Mouse (Mus musculus) embryonic facial prominence, embryonic 13.5 days (tissue): ENCODE measurements at regions not wholly inside any gene's neighbourhood (a gene's known extent, or its start where the extent isn't known, plus 50 kb on each side); places are given as distances from the start of the nearest gene placed in this dataset.

ENCODE experiments used
- ATAC-seq: fragments of 200-750 bp; cut with Nextera tagmentation; 2 replicates; pipeline ENCODE4 v1.8.0; 2017; ENCODE audit warnings: low read depth; ENCODE audit not compliant: insufficient number of reproducible peaks, insufficient read depth, low FRiP score, low TSS enrichment
- H3K27ac ChIP-seq: fragments of 300-500 bp; sonication (generic); 2 replicates; pipeline ENCODE4 v1.5.1; 2015; ENCODE audit warnings: moderate library complexity, mild to moderate bottlenecking, inconsistent platforms
- H3K27me3 ChIP-seq: fragments of 300-500 bp; sonication (generic); 2 replicates; pipeline ENCODE4 v1.6.1; 2015; ENCODE audit warnings: mild to moderate bottlenecking, inconsistent platforms
- H3K36me3 ChIP-seq: fragments of 300-500 bp; sonication (generic); 2 replicates; pipeline ENCODE4 v1.6.1; 2015; ENCODE audit warnings: mild to moderate bottlenecking, inconsistent platforms
- H3K4me1 ChIP-seq: fragments of 300-500 bp; sonication (generic); 2 replicates; pipeline ENCODE4 v1.6.1; 2015; ENCODE audit warnings: inconsistent platforms
- H3K4me2 ChIP-seq: fragments of 300-500 bp; sonication (generic); 2 replicates; pipeline ENCODE4 v1.6.1; 2015; ENCODE audit warnings: moderate library complexity, mild to moderate bottlenecking, inconsistent platforms
- H3K4me3 ChIP-seq: fragments of 300-500 bp; sonication (generic); 2 replicates; pipeline ENCODE4 v1.5.1; 2015; ENCODE audit warnings: mild to moderate bottlenecking, inconsistent platforms
- H3K9ac ChIP-seq: fragments of 300-500 bp; sonication (generic); 2 replicates; pipeline ENCODE4 v1.6.1; 2015; ENCODE audit warnings: mild to moderate bottlenecking, inconsistent platforms
- H3K9me3 ChIP-seq: fragments of 300-500 bp; sonication (generic); 2 replicates; pipeline ENCODE4 v1.6.1; 2016; ENCODE audit warnings: inconsistent platforms
- WGBS: fragments of 180-500 bp; shearing (Covaris S2); methylation state at CpG from one replicate; pipeline ENCODE4 v1.1.7; 2015; ENCODE audit warnings: mixed read lengths; 5-methylcytosine and 5-hydroxymethylcytosine counted together

DNA sequence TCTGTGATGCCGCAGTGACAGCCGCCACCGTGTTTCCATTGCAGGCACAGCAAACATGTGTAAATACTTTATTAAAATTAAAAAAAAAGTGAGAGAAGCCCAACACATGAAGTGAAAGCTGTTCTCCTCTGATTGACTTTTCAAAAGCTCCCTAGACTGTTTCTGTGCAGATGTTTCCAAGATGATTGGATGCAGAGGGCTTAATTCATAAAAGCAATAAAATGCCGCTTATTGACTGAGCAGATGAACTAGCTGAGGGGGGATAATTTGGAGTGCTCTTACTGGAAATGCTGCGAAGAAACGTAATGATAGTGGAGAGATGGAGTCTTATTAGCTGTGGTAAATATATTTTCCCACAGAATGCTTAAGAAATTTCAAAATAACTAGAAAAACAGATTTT, 170.4 kb downstream of the Rnf144a start:
- Histone ChIP-seq H3K9me3 (no peaks in the 10 kb centered on the region), H3K4me1 (no peaks in the 10 kb centered on the region), H3K36me3 (no peaks in the 10 kb centered on the region), H3K9ac (no peak overlapping the region), H3K27me3 (no peaks in the 10 kb centered on the region), H3K4me3 (no peak overlapping the region), H3K4me2 (no peak overlapping the region), H3K27ac (no peak overlapping the region)
- ATAC-seq: no peak
- WGBS: 79% methylated on average over 6 of the region's 6 CpGs

DNA sequence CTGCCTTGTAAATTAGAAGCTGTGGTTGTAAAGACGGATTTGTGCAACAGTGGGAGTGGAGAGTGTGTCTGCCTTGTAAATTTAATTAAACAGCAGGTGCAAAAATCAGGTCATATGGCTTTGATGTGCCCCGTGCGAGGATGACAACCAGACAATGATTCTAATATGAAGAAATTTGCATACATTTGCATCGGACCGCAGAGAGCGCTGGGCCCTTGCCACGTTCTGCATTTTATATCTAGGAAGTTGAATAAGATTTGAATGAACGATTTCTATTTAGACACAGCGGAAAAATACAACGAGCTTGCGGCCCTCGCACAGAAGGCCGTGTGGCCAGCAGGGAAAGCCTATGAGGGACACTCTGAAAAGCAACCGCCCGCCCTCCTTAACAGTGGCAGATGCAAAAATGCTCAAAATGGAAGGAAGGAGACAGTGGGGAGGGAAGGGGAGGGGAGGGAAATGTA, 187.5 kb downstream of the Rnf144a start:
- Histone ChIP-seq H3K9me3 (no peaks in the 10 kb centered on the region), H3K27me3 (no peaks in the 10 kb centered on the region), H3K4me2 (no peak overlapping the region), H3K4me3 (no peak overlapping the region), H3K9ac (no peak overlapping the region), H3K4me1 (no peaks in the 10 kb centered on the region), H3K36me3 (no peaks in the 10 kb centered on the region), H3K27ac (no peak overlapping the region)
- no peak for ATAC-seq
- WGBS: 89% methylated on average over 15 of the region's 15 CpGs

GRCm38 (mm10) chr12:26226363-26226762, 188.7 kb downstream of the Rnf144a start:
- no peak for ATAC-seq
- H3K27me3 ChIP-seq: no peaks in the 10 kb centered on the region
- WGBS: 2% methylated on average over 2 of the region's 2 CpGs
- H3K27ac ChIP-seq: no peak overlapping the region
- H3K9ac ChIP-seq: no peak overlapping the region
- H3K4me2 ChIP-seq: no peak overlapping the region
- H3K4me3 ChIP-seq: no peak overlapping the region
- no peaks in the 10 kb centered on the region for H3K9me3 ChIP-seq
- H3K4me1 ChIP-seq: no peaks in the 10 kb centered on the region
- H3K36me3 ChIP-seq: no peaks in the 10 kb centered on the region

- ATAC-seq: no peak
- H3K9me3 ChIP-seq: no peaks in the 10 kb centered on the region
- no peak overlapping the region for H3K4me2 ChIP-seq
- H3K4me1 ChIP-seq: peaks cover 3% of the 10 kb centered on the region; the same call in 1 of the 2 replicates
- no peak overlapping the region for H3K9ac ChIP-seq
- H3K4me3 ChIP-seq: no peak overlapping the region
- H3K27ac ChIP-seq: no peak overlapping the region
- H3K27me3 ChIP-seq: no peaks in the 10 kb centered on the region
- H3K36me3 ChIP-seq: no peaks in the 10 kb centered on the region
- WGBS: 74% methylated on average over 1 of the region's 1 CpGs
Measured at GRCm38 (mm10) chr12:26212447-26212846, 202.6 kb downstream of the Rnf144a start.

GRCm38 (mm10) chr12:26211423-26211822, 203.6 kb downstream of the Rnf144a start:
- Histone ChIP-seq H3K27ac (no peak overlapping the region), H3K4me3 (no peak overlapping the region), H3K9ac (no peak overlapping the region), H3K4me1 (peaks cover 3% of the 10 kb centered on the region; the same call in 1 of the 2 replicates), H3K4me2 (no peak overlapping the region), H3K36me3 (no peaks in the 10 kb centered on the region), H3K9me3 (no peaks in the 10 kb centered on the region), H3K27me3 (no peaks in the 10 kb centered on the region)
- no peak for ATAC-seq
- WGBS: 54% methylated on average over 10 of the region's 10 CpGs

- Histone ChIP-seq H3K4me3 (no peak overlapping the region), H3K4me1 (no peaks in the 10 kb centered on the region), H3K9ac (no peak overlapping the region), H3K36me3 (no peaks in the 10 kb centered on the region), H3K4me2 (no peak overlapping the region), H3K27ac (no peak overlapping the region), H3K9me3 (no peaks in the 10 kb centered on the region), H3K27me3 (no peaks in the 10 kb centered on the region)
- no peak for ATAC-seq
- 90% methylated on average over 4 of the region's 4 CpGs for WGBS
Measured at GRCm38 (mm10) chr12:26206751-26207150, 208.3 kb downstream of the Rnf144a start.

DNA sequence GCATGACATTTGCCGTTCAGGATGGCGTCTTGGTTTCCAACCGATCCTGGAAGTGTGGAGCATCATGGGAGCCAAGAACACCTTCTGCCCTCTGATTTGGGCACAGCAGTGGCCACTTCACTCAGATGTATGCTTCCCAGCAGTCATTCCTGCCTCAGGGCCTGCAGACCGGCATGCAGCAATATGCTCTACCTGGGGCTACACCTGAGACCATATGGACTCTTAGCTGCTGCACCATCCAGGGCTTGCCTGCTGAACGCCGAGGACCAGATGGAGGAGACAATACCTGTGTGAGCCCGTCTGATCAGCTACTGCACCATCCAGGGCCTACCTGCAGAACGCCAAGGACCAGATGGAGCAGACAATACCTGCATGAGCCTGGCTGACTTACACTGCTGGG, 209.0 kb downstream of the Rnf144a start:
- H3K4me2 ChIP-seq: no peak overlapping the region
- ATAC-seq: no peak
- no peaks in the 10 kb centered on the region for H3K27me3 ChIP-seq
- 94% methylated on average over 8 of the region's 8 CpGs for WGBS
- H3K9ac ChIP-seq: no peak overlapping the region
- H3K4me3 ChIP-seq: no peak overlapping the region
- no peaks in the 10 kb centered on the region for H3K4me1 ChIP-seq
- no peaks in the 10 kb centered on the region for H3K9me3 ChIP-seq
- no peaks in the 10 kb centered on the region for H3K36me3 ChIP-seq
- H3K27ac ChIP-seq: no peak overlapping the region

GRCm38 (mm10) chr12:26191982-26192576, 223.0 kb downstream of the Rnf144a start:
- Histone ChIP-seq H3K9ac (no peak overlapping the region), H3K4me2 (no peak overlapping the region), H3K27ac (no peak overlapping the region), H3K4me1 (peaks cover 7% of the 10 kb centered on the region; the same call in 1 of the 2 replicates), H3K9me3 (no peaks in the 10 kb centered on the region), H3K4me3 (no peak overlapping the region), H3K36me3 (no peaks in the 10 kb centered on the region), H3K27me3 (no peaks in the 10 kb centered on the region)
- 59% methylated on average over 4 of the region's 4 CpGs for WGBS
- no peak for ATAC-seq

- H3K27ac ChIP-seq: 0 out of 2 replicates have a peak overlapping the region, but pooled peaks have one; percentile 28
- no peaks in the 10 kb centered on the region for H3K36me3 ChIP-seq
- H3K4me2 ChIP-seq: no peak overlapping the region
- no peaks in the 10 kb centered on the region for H3K27me3 ChIP-seq
- WGBS: 64% methylated on average over 15 of the region's 15 CpGs
- H3K9me3 ChIP-seq: no peaks in the 10 kb centered on the region
- no peak for ATAC-seq
- H3K9ac ChIP-seq: no peak overlapping the region
- peaks cover 7% of the 10 kb centered on the region; the same call in 1 of the 2 replicates for H3K4me1 ChIP-seq
- H3K4me3 ChIP-seq: no peak overlapping the region
Measured at GRCm38 (mm10) chr12:26191268-26191981, 223.6 kb downstream of the Rnf144a start.

GRCm38 (mm10) chr12:26188996-26189395, 226.1 kb downstream of the Rnf144a start:
- no peak overlapping the region for H3K27ac ChIP-seq
- H3K9ac ChIP-seq: no peak overlapping the region
- H3K4me1 ChIP-seq: peaks cover 7% of the 10 kb centered on the region; the same call in 1 of the 2 replicates
- H3K4me2 ChIP-seq: no peak overlapping the region
- H3K27me3 ChIP-seq: no peaks in the 10 kb centered on the region
- H3K4me3 ChIP-seq: no peak overlapping the region
- H3K9me3 ChIP-seq: no peaks in the 10 kb centered on the region
- 45% methylated on average over 2 of the region's 2 CpGs for WGBS
- H3K36me3 ChIP-seq: no peaks in the 10 kb centered on the region
- no peak for ATAC-seq

DNA sequence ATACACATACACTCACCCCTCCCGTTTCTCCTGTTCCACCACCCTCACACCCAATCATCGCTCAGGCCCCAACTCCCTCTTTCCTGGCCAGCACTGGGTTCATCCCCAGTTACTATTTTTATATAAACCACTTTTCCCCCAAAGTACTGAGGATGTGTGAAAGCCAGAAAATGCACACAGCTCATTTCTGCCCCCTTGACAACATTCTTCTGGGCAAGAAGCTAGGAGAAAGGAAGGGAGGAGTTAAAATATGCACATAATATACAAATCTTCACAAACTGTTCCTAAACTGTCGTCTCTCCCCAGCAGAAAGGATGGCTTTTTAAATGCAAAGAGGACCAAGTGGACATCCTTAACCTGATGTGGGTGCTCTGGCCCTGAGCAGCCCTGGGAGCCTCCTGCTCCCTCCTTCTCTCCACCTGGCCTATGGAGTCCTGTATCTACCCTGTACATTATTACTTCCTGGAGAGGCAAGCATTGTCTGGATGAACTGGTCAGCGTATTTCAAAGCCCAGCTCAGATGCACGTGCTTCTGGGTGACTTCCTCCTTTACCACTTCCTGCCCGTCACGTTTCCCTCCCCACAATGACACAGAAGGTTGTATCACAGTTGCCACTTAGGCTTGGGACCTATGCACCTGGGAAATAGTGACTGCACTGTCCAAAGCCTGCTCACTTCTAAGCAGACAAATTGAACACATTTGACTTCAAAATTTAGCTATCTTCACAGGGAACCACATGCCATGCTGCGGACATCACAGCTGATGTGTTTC, 227.8 kb downstream of the Rnf144a start:
- Histone ChIP-seq H3K27ac (no peak overlapping the region), H3K27me3 (no peaks in the 10 kb centered on the region), H3K9me3 (no peaks in the 10 kb centered on the region), H3K4me1 (peaks cover 7% of the 10 kb centered on the region; the same call in 1 of the 2 replicates), H3K9ac (no peak overlapping the region), H3K4me2 (no peak overlapping the region), H3K4me3 (no peak overlapping the region), H3K36me3 (no peaks in the 10 kb centered on the region)
- 79% methylated on average over 8 of the region's 8 CpGs for WGBS
- ATAC-seq: no peak
